Mouse (Mus musculus) kidney, postnatal 25 days (tissue): ENCODE results near the gene BC049715.

Experiments used
- DNase-seq, 2 experiments: peaks; one replicate each; pipeline ENCODE4 v3.0.0; 2021; ENCODE audit warnings: mixed read lengths in 2 of 2

The BC049715 gene

GRCm38 (mm10) chr6:136852348-136852747 is 24.9 kb downstream of the BC049715 start:
- peak; percentile 53 to 66 for DNase-seq

GRCm38 (mm10) chr6:136852762-136853161 is 25.3 kb downstream of the BC049715 start:
- DNase-seq: peak; percentile 33 to 45

- peak in 1 of 2 experiments; percentile 31 for DNase-seq
Observed at GRCm38 (mm10) chr6:136854361-136854781, 26.9 kb downstream of the BC049715 start.

- no peak for DNase-seq
Observed at GRCm38 (mm10) chr6:136855183-136855582, 27.8 kb downstream of the BC049715 start.

GRCm38 (mm10) chr6:136856071-136856636 is 28.7 kb downstream of the BC049715 start:
- DNase-seq: peak; percentile 16 to 34

GRCm38 (mm10) chr6:136857186-136857872 is 29.9 kb downstream of the BC049715 start, which contains the start of gene Art4:
TSS of gene Art4 (minus strand) at chr6:136857733.
- peak; percentile 8 to 47 for DNase-seq

- peak; percentile 21 to 63 for DNase-seq
Observed at GRCm38 (mm10) chr6:136857873-136858260, 30.4 kb downstream of the BC049715 start.

GRCm38 (mm10) chr6:136858420-136858819 is 31.0 kb downstream of the BC049715 start:
- DNase-seq: peak in 1 of 2 experiments; percentile 40

- DNase-seq: peak; percentile 24 to 30
Observed at GRCm38 (mm10) chr6:136861020-136861419, 33.6 kb downstream of the BC049715 start.

GRCm38 (mm10) chr6:136865360-136865759 is 37.9 kb downstream of the BC049715 start:
- DNase-seq: peak in 1 of 2 experiments; percentile 4

GRCm38 (mm10) chr6:136866150-136866549 is 38.7 kb downstream of the BC049715 start:
- DNase-seq: peak in 1 of 2 experiments; percentile 7

GRCm38 (mm10) chr6:136868921-136869320 is 41.5 kb downstream of the BC049715 start:
- DNase-seq: no peak

GRCm38 (mm10) chr6:136874599-136874998 is 47.2 kb downstream of the BC049715 start:
- DNase-seq: peak in 1 of 2 experiments; percentile 43

- peak; percentile 31 to 39 for DNase-seq
Observed at GRCm38 (mm10) chr6:136875670-136876069, 48.2 kb downstream of the BC049715 start, which contains the start of gene Mgp. TSS of gene Mgp (minus strand) at chr6:136875823.

GRCm38 (mm10) chr6:136881678-136882077 is 54.3 kb downstream of the BC049715 start:
- DNase-seq: no peak

- DNase-seq: peak in 1 of 2 experiments; percentile 46
Observed at GRCm38 (mm10) chr6:136883431-136883915, 56.0 kb downstream of the BC049715 start.

GRCm38 (mm10) chr6:136883961-136884360 is 56.5 kb downstream of the BC049715 start:
- DNase-seq: no peak

- DNase-seq: peak in 1 of 2 experiments; percentile 49
Observed at GRCm38 (mm10) chr6:136884766-136885165, 57.3 kb downstream of the BC049715 start.

- peak; percentile 49 to 86 for DNase-seq
Observed at GRCm38 (mm10) chr6:136887854-136888253, 60.4 kb downstream of the BC049715 start.

GRCm38 (mm10) chr6:136889067-136889466 is 61.6 kb downstream of the BC049715 start:
- DNase-seq: no peak

- no peak for DNase-seq
Observed at GRCm38 (mm10) chr6:136889554-136889953, 62.1 kb downstream of the BC049715 start.
